Mouse (Mus musculus) intestine, postnatal 0 days (tissue): ENCODE measurements around the gene Synj2. TPM values are rescaled to one million over a fixed set of nuclear protein-coding genes. Genes with fewer than 3 reads are reported as not detected.

Experiments
- ATAC-seq: fragments of 200-750 bp; cut with Nextera tagmentation; 2 replicates; pipeline ENCODE4 v1.8.0; 2017; ENCODE audit warnings: mild to moderate bottlenecking, moderate TSS enrichment, moderate library complexity
- H3K27ac ChIP-seq: fragments of 300-500 bp; sonication (generic); 2 replicates; pipeline ENCODE4 v1.5.1; 2014; ENCODE audit warnings: mild to moderate bottlenecking, low read depth, low read length, moderate library complexity
- H3K27me3 ChIP-seq: fragments of 300-500 bp; sonication (generic); replicated peaks from 2 replicates; pipeline ENCODE4 v1.6.1; 2014; ENCODE audit warnings: low read length, mixed read lengths; ENCODE audit not compliant: control insufficient read depth, insufficient read depth
- H3K36me3 ChIP-seq: fragments of 300-500 bp; sonication (generic); 2 replicates; pipeline ENCODE4 v1.6.1; 2014; ENCODE audit warnings: mild to moderate bottlenecking, moderate library complexity; ENCODE audit not compliant: control insufficient read depth, insufficient read depth
- H3K4me1 ChIP-seq: fragments of 300-500 bp; sonication (generic); replicated peaks from 2 replicates; pipeline ENCODE4 v1.6.1; 2014; ENCODE audit warnings: antibody characterized with exemption, low read length, mixed read lengths; ENCODE audit not compliant: control insufficient read depth, insufficient read depth
- H3K4me2 ChIP-seq: fragments of 300-500 bp; sonication (generic); replicated peaks from 2 replicates; pipeline ENCODE4 v1.6.1; 2014; ENCODE audit warnings: low read depth, mild to moderate bottlenecking, moderate library complexity
- H3K4me3 ChIP-seq: fragments of 300-500 bp; sonication (generic); 2 replicates; pipeline ENCODE4 v1.5.1; 2014; ENCODE audit warnings: low read depth, low read length
- H3K9ac ChIP-seq: fragments of 300-500 bp; sonication (generic); 2 replicates; pipeline ENCODE4 v1.6.1; 2014; ENCODE audit warnings: mild to moderate bottlenecking, low read depth, low read length
- H3K9me3 ChIP-seq: fragments of 300-500 bp; sonication (generic); 2 replicates; pipeline ENCODE4 v1.6.1; 2016; ENCODE audit warnings: mixed run types; ENCODE audit not compliant: control insufficient read depth
- CTCF ChIP-seq: sonication (generic); IDR thresholded peaks from 2 replicates; pipeline ENCODE4 v1.5.1; 2016; ENCODE audit warnings: low read depth, mild to moderate bottlenecking, control low read depth, antibody characterized with exemption, moderate library complexity
- WGBS: fragments of 180-500 bp; shearing (Covaris S2); extraction: QIAGEN DNeasy Blood & Tissue Kit; methylation state at CpG from one replicate; pipeline ENCODE4 v1.1.7; 2014; 5-methylcytosine and 5-hydroxymethylcytosine counted together
- polyA plus RNA-seq: library from polyadenylated mRNA; unstranded; fragments of >200 nt; fragmentation: Nextera tagmentation; extraction: Ambion mirVana; gene quantifications from 2 replicates; pipeline ENCODE4 v1.2.1, GENCODE M21; 2015

Synj2 gene
- polyA plus RNA-seq, 1 experiment from 2014 or later = 2.6 TPM

GRCm38 (mm10) chr17:5896607-5897006 lies 44.5 kb upstream of the Synj2 start:
- no peak for ATAC-seq
- Histone ChIP-seq H3K36me3 (peaks cover 33% of the 10 kb centered on the region), H3K4me3 (no peak overlapping the region), H3K9ac (no peak overlapping the region), H3K9me3 (no peaks in the 10 kb centered on the region), H3K4me1 (0 out of 2 replicates have a peak, but pooled peaks cover 9% of the 10 kb centered on the region), H3K27me3 (no peaks in the 10 kb centered on the region), H3K27ac (no peak overlapping the region), H3K4me2 (no peak overlapping the region)
- WGBS = 78% methylated on average over 7 of the region's 7 CpGs
- no peak for TF ChIP-seq CTCF

- Histone ChIP-seq H3K4me1 (0 out of 2 replicates have a peak, but pooled peaks cover 9% of the 10 kb centered on the region), H3K9ac (peak overlapping the region; percentile 22; the same call in 1 of the 2 replicates), H3K4me3 (no peak overlapping the region), H3K27ac (no peak overlapping the region), H3K36me3 (peaks cover 43% of the 10 kb centered on the region), H3K27me3 (no peaks in the 10 kb centered on the region), H3K9me3 (no peaks in the 10 kb centered on the region), H3K4me2 (no peak overlapping the region)
- 89% methylated on average over 17 of the region's 17 CpGs for WGBS
- ATAC-seq = no peak
- no peak for TF ChIP-seq CTCF
Observed at GRCm38 (mm10) chr17:5897326-5898200, 43.5 kb upstream of the Synj2 start.

- WGBS = 87% methylated on average over 6 of the region's 6 CpGs
- peaks cover 58% of the 10 kb centered on the region for H3K36me3 ChIP-seq
- H3K4me3 ChIP-seq = no peak overlapping the region
- no peak overlapping the region for H3K27ac ChIP-seq
- no peak for TF ChIP-seq CTCF
- no peak overlapping the region for H3K4me2 ChIP-seq
- no peak for ATAC-seq
- no peaks in the 10 kb centered on the region for H3K9me3 ChIP-seq
- no peak overlapping the region for H3K9ac ChIP-seq
- 0 out of 2 replicates have a peak, but pooled peaks cover 9% of the 10 kb centered on the region for H3K4me1 ChIP-seq
- no peaks in the 10 kb centered on the region for H3K27me3 ChIP-seq
Observed at GRCm38 (mm10) chr17:5899251-5899650, 41.8 kb upstream of the Synj2 start.

- H3K4me1 ChIP-seq = no peaks in the 10 kb centered on the region
- no peak for ATAC-seq
- no peaks in the 10 kb centered on the region for H3K27me3 ChIP-seq
- WGBS = 70% methylated on average over 5 of the region's 5 CpGs
- no peak overlapping the region for H3K9ac ChIP-seq
- no peaks in the 10 kb centered on the region for H3K9me3 ChIP-seq
- TF ChIP-seq CTCF = peak; percentile 35
- H3K36me3 ChIP-seq = peaks cover 79% of the 10 kb centered on the region
- H3K27ac ChIP-seq = no peak overlapping the region
- no peak overlapping the region for H3K4me2 ChIP-seq
- no peak overlapping the region for H3K4me3 ChIP-seq
Observed at GRCm38 (mm10) chr17:5901381-5901780, 39.7 kb upstream of the Synj2 start.

- no peaks in the 10 kb centered on the region for H3K9me3 ChIP-seq
- H3K4me1 ChIP-seq = no peaks in the 10 kb centered on the region
- no peak overlapping the region for H3K27ac ChIP-seq
- H3K4me3 ChIP-seq = no peak overlapping the region
- H3K9ac ChIP-seq = no peak overlapping the region
- H3K27me3 ChIP-seq = no peaks in the 10 kb centered on the region
- H3K4me2 ChIP-seq = no peak overlapping the region
- WGBS = 42% methylated on average over 6 of the region's 6 CpGs
- TF ChIP-seq CTCF = no peak
- H3K36me3 ChIP-seq = peaks cover 92% of the 10 kb centered on the region
- ATAC-seq = no peak
Observed at GRCm38 (mm10) chr17:5903630-5904301, 37.3 kb upstream of the Synj2 start.

GRCm38 (mm10) chr17:5909681-5910080 lies 31.4 kb upstream of the Synj2 start:
- ATAC-seq = no peak
- Histone ChIP-seq H3K36me3 (peaks cover 63% of the 10 kb centered on the region), H3K27ac (no peak overlapping the region), H3K4me1 (no peaks in the 10 kb centered on the region), H3K4me2 (no peak overlapping the region), H3K9ac (no peak overlapping the region), H3K4me3 (no peak overlapping the region), H3K27me3 (no peaks in the 10 kb centered on the region), H3K9me3 (no peaks in the 10 kb centered on the region)
- 92% methylated on average over 4 of the region's 4 CpGs for WGBS
- no peak for TF ChIP-seq CTCF
